Mouse (Mus musculus): ENCODE data around the gene Fmo1.

GRCm38 (mm10) chr1:162805011-162805410 lies 61.4 kb downstream of the Fmo1 start:
- TF ChIP-seq CTCF (IDR thresholded peaks at IDR 0.05; ENCODE audit: borderline replicate concordance, insufficient read depth, low read length) = peak; percentile 15; the same call in 1 of the 2 replicates
- no peak for TF ChIP-seq POLR2A (IDR thresholded peaks at IDR 0.05; ENCODE audit: low read depth, low read length)
